Mouse (Mus musculus) C2C12 (cell line): ENCODE data around the gene Simc1.

Experiments
- CEBPB ChIP-seq: IDR thresholded peaks from one replicate; pipeline ENCODE4 v1.6.1; 2011; ENCODE audit warnings: low read depth, mild to moderate bottlenecking, control low read depth, moderate library complexity
- CTCF ChIP-seq: IDR thresholded peaks from one replicate; pipeline ENCODE4 v1.5.1; 2011; ENCODE audit not compliant: control insufficient read depth, insufficient read depth, insufficient read length
- MAX ChIP-seq: IDR thresholded peaks from one replicate; pipeline ENCODE4 v1.6.1; 2011; ENCODE audit warnings: mild to moderate bottlenecking, control low read depth
- MYOD1 ChIP-seq: IDR thresholded peaks from one replicate; pipeline ENCODE4 v1.6.1; 2011; ENCODE audit warnings: low read depth; ENCODE audit not compliant: control insufficient read depth, insufficient read length
- MYOG ChIP-seq: IDR thresholded peaks from one replicate; pipeline ENCODE4 v1.6.1; 2011; ENCODE audit not compliant: control insufficient read depth, insufficient read length; ENCODE audit errors: extremely low read depth
- USF1 ChIP-seq: IDR thresholded peaks from one replicate; pipeline ENCODE4 v1.6.1; 2011; ENCODE audit warnings: low read depth, mild to moderate bottlenecking, control low read depth, moderate library complexity

DNA sequence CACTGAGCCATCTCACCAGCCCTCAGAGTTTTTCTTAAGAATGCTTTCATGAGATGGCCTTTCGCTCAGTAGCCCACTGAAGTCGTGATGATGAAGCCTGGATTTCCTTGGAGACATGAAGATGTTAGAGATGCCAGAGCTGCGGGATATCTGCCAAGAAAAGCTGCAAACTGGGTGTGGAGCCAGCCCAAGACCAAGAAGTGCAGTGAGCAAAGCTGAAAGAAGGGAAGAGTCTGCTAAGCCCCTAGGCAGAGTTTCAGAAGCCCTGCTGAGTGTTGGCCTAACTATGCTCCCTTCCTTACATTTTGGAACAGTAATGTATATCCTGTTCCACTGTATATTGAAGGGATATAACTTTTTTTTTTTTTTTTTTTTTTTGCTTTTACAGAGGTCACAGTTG lies 24.3 kb upstream of the Simc1 start:
- TF ChIP-seq CTCF, result no peak
- no peak for TF ChIP-seq MYOG
- no peak for TF ChIP-seq USF1
- no peak for TF ChIP-seq MAX
- TF ChIP-seq MYOD1, result no peak
- TF ChIP-seq CEBPB, result no peak
